Mouse (Mus musculus): Measurements from ENCODE around the gene Asprv1. TPM values are rescaled to one million over a fixed set of nuclear protein-coding genes. Genes with fewer than 3 reads are reported as not detected.

The Asprv1 gene
- 0.30 and 1.8 TPM in 2 replicates for polyA plus RNA-seq (2012; rRNA removed; ENCODE audit: low replicate concordance)

DNA sequence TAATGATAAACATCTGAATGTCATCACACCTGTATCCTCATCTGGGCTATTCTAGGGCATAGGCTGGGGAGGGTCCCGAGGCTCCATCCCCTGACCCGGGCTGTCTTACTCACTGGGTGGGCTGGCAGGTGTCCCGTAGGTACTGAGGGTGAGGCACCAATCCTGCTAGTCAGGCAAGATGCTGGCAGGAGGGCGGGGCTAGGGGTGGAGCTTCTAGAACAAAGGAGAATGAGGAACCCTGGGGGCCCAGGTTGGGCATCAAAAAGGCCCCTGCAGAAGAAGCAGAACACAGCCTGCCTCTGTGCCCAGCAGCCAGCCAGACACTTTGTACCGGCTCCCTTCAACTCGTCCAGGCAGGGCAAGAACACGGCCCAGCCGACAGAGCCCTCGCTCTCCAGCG, at the start of gene Asprv1:
Gene Asprv1, plus strand, starts transcription at position 219 of the 400 bp plus-strand sequence.

DNA sequence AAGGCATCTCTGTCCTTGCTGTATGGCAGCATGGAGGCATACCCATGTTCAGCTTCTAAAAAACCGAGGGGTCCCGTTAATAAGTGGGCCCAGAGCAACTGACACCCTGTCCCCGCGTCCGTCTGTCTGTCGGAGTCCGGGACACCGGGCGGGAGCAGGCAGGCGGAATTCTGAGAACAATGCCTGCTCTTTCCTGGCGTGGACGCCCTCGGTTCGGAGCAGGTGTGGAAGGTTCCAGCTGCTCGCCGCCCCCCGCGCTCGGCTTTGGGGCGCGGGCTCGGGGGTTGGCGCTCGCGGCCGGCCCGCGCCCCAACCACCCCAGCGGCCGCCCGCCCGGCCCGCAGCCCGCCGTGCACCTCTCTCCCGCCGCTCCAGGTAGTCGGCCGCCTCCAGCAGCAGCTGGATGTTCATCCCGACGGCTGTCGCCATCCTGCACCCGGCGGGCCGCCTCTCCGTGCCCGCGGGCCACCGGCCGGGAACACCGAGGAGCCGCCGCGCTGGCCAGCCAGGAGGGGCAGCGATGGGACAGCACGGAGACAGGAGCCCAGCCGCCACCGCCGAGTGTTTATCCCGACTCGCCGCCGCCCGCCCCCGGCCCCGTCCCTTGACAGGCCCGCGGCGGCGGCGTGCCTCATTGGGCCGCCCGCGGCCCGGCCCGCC, 40.7 kb downstream of the Asprv1 start, which contains the start of gene Mxd1:
Gene Mxd1, minus strand, starts transcription at position 582 of the 660 bp plus-strand sequence.

Other genes starting within 250 kb of the Asprv1 start
- 62.9 and 96.7 TPM in 2 replicates for gene Pcyox1, start 231.0 kb upstream of the Asprv1 start, polyA plus RNA-seq (2012; rRNA removed; ENCODE audit: low replicate concordance)
- 19.4 and 40.4 TPM in 2 replicates for gene Tia1, start 223.9 kb upstream of the Asprv1 start, polyA plus RNA-seq (2012; rRNA removed; ENCODE audit: low replicate concordance)
- gene Gm44790, start 201.5 kb upstream of the Asprv1 start, polyA plus RNA-seq (2012; rRNA removed; ENCODE audit: low replicate concordance) = 6.3 and 13.1 TPM in 2 replicates
- gene C87436, start 189.8 kb upstream of the Asprv1 start, polyA plus RNA-seq (2012; rRNA removed; ENCODE audit: low replicate concordance) = 14.2 and 21.6 TPM in 2 replicates
- gene Pcbp1, start 101.8 kb upstream of the Asprv1 start, polyA plus RNA-seq (2012; rRNA removed; ENCODE audit: low replicate concordance) = 120 and 184 TPM in 2 replicates
- gene Mxd1, start 41.0 kb downstream of the Asprv1 start, polyA plus RNA-seq (2012; rRNA removed; ENCODE audit: low replicate concordance) = 6.8 and 11.0 TPM in 2 replicates
- 10.8 TPM in 2 replicates for gene Snrnp27, start 56.4 kb downstream of the Asprv1 start, polyA plus RNA-seq (2012; rRNA removed; ENCODE audit: low replicate concordance)
- gene Gmcl1, start 105.2 kb downstream of the Asprv1 start, polyA plus RNA-seq (2012; rRNA removed; ENCODE audit: low replicate concordance) = 5.5 and 10.2 TPM in 2 replicates
- 50.7 and 64.6 TPM in 2 replicates for gene Anxa4, start 165.4 kb downstream of the Asprv1 start, polyA plus RNA-seq (2012; rRNA removed; ENCODE audit: low replicate concordance)
- gene Aak1, start 221.4 kb downstream of the Asprv1 start, polyA plus RNA-seq (2012; rRNA removed; ENCODE audit: low replicate concordance) = 18.0 and 36.0 TPM in 2 replicates